Mouse (Mus musculus): ENCODE data around the gene Rrh.

DNA sequence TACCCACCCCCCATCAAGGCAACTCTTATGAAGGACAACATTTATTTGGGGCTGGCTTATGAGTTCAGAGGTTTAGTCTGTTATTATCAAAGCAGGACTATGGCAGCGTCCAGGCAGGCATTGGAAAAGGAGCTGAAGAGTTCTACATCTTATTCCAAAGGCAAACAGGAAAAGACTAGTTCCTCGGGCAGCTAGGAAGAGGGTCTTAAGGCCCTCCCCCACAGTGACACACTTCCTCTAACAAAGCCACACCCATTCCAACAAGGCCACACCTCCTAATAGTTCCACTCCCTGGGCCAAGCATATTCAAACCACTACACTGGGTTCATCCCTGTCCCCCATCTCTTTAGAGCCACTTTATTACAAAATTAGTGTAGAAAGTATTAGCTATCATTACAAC is 40.2 kb upstream of the Rrh start:
- TF ChIP-seq CTCF (IDR thresholded peaks at IDR 0.05; ENCODE audit: low read depth, low read length) (no peak), EP300 (IDR thresholded peaks at IDR 0.05; ENCODE audit: insufficient read depth, low read depth, low read length) (no peak)

Measured in ES-Bruce4 (cell line).